Mouse (Mus musculus) cerebellum, postnatal 25 days (tissue): ENCODE results near the gene Uck1.

Experiments used
- DNase-seq, 2 experiments: peaks; one replicate each; pipeline ENCODE4 v3.0.0; 2021; ENCODE audit warnings: mixed read lengths in 2 of 2

Uck1 gene

GRCm38 (mm10) chr2:32259657-32260417 is at the start of gene Uck1:
Uck1 (minus strand) TSS chr2:32260159.
- peak; percentile 93 to 94 for DNase-seq

- peak; percentile 57 to 72 for DNase-seq
Observed at GRCm38 (mm10) chr2:32308870-32309568, 49.1 kb upstream of the Uck1 start.

- DNase-seq, result peak; percentile 78 to 85
Observed at GRCm38 (mm10) chr2:32307941-32308760, 48.2 kb upstream of the Uck1 start.

GRCm38 (mm10) chr2:32307247-32307798 is 47.4 kb upstream of the Uck1 start:
- peak; percentile 39 to 45 for DNase-seq

- DNase-seq, result peak; percentile 42
Observed at GRCm38 (mm10) chr2:32306176-32306575, 46.2 kb upstream of the Uck1 start.

- peak; percentile 32 to 40 for DNase-seq
Observed at GRCm38 (mm10) chr2:32305668-32306067, 45.7 kb upstream of the Uck1 start.

GRCm38 (mm10) chr2:32304145-32304832 is 44.3 kb upstream of the Uck1 start:
- DNase-seq, result peak; percentile 86 to 90

- DNase-seq, result peak in 1 of 2 experiments; percentile 38
Observed at GRCm38 (mm10) chr2:32302952-32303351, 43.0 kb upstream of the Uck1 start.

- DNase-seq, result no peak
Observed at GRCm38 (mm10) chr2:32299469-32299868, 39.5 kb upstream of the Uck1 start.

- DNase-seq, result peak; percentile 30 to 53
Observed at GRCm38 (mm10) chr2:32295842-32296241, 35.9 kb upstream of the Uck1 start.

GRCm38 (mm10) chr2:32295285-32295684 is 35.3 kb upstream of the Uck1 start:
- DNase-seq, result no peak

GRCm38 (mm10) chr2:32294348-32294747 is 34.4 kb upstream of the Uck1 start:
- peak; percentile 75 for DNase-seq

GRCm38 (mm10) chr2:32289578-32289977 is 29.6 kb upstream of the Uck1 start:
- no peak for DNase-seq

- no peak for DNase-seq
Observed at GRCm38 (mm10) chr2:32288371-32288931, 28.5 kb upstream of the Uck1 start.

GRCm38 (mm10) chr2:32287923-32288367 is 28.0 kb upstream of the Uck1 start, which contains the start of gene Swi5:
Swi5 (minus strand) TSS chr2:32288075.
- peak; percentile 99 to 100 for DNase-seq

- no peak for DNase-seq
Observed at GRCm38 (mm10) chr2:32287334-32287840, 27.4 kb upstream of the Uck1 start, which contains the start of gene Golga2. Golga2 (plus strand) TSS chr2:32287384.

- DNase-seq, result no peak
Observed at GRCm38 (mm10) chr2:32283986-32284385, 24.0 kb upstream of the Uck1 start.

GRCm38 (mm10) chr2:32282727-32283126 is 22.8 kb upstream of the Uck1 start:
- peak; percentile 57 to 71 for DNase-seq

- DNase-seq, result no peak
Observed at GRCm38 (mm10) chr2:32282289-32282688, 22.3 kb upstream of the Uck1 start.

- no peak for DNase-seq
Observed at GRCm38 (mm10) chr2:32275823-32276222, 15.9 kb upstream of the Uck1 start.

- peak; percentile 54 to 76 for DNase-seq
Observed at GRCm38 (mm10) chr2:32260635-32261034, 676 bp upstream of the Uck1 start.
